Mouse (Mus musculus) embryonic facial prominence, embryonic 11.5 days (tissue): ENCODE results near the gene Lbx1. TPM values are rescaled to one million over a fixed set of nuclear protein-coding genes. Genes with fewer than 3 reads are reported as not detected.

ENCODE experiments used
- ATAC-seq: fragments of 200-750 bp; cut with Nextera tagmentation; replicated peaks from 2 replicates; pipeline ENCODE4 v1.8.0; 2017; ENCODE audit warnings: low read depth; ENCODE audit not compliant: insufficient number of reproducible peaks, low FRiP score, low TSS enrichment
- DNase-seq: peaks from one replicate; pipeline ENCODE4 v3.0.0-alpha.2; 2015; ENCODE audit warnings: low spot score
- H3K27ac ChIP-seq: fragments of 300-500 bp; sonication (generic); replicated peaks from 2 replicates; pipeline ENCODE4 v1.5.1; 2014; ENCODE audit warnings: mild to moderate bottlenecking, low read depth, low read length, control low read depth
- H3K27me3 ChIP-seq: fragments of 300-500 bp; sonication (generic); 2 replicates; pipeline ENCODE4 v1.6.1; 2014; ENCODE audit warnings: mild to moderate bottlenecking, low read length, moderate library complexity, mixed read lengths; ENCODE audit not compliant: control insufficient read depth, insufficient read depth
- H3K36me3 ChIP-seq: fragments of 300-500 bp; sonication (generic); replicated peaks from 2 replicates; pipeline ENCODE4 v1.6.1; 2014; ENCODE audit warnings: low read depth, mild to moderate bottlenecking, low read length, moderate library complexity, mixed read lengths; ENCODE audit not compliant: control insufficient read depth, insufficient read depth
- H3K4me1 ChIP-seq: fragments of 300-500 bp; sonication (generic); 2 replicates; pipeline ENCODE4 v1.6.1; 2014; ENCODE audit warnings: low read length, mixed read lengths; ENCODE audit not compliant: control insufficient read depth, insufficient read depth
- H3K4me2 ChIP-seq: fragments of 300-500 bp; sonication (generic); 2 replicates; pipeline ENCODE4 v1.6.1; 2014; ENCODE audit warnings: low read depth, mild to moderate bottlenecking, control low read depth, low read length, moderate library complexity
- H3K4me3 ChIP-seq: fragments of 300-500 bp; sonication (generic); 2 replicates; pipeline ENCODE4 v1.5.1; 2014; ENCODE audit warnings: low read depth, low read length, control low read depth
- H3K9ac ChIP-seq: fragments of 300-500 bp; sonication (generic); replicated peaks from 2 replicates; pipeline ENCODE4 v1.6.1; 2014; ENCODE audit warnings: mild to moderate bottlenecking, control low read depth, low read length
- H3K9me3 ChIP-seq: fragments of 300-500 bp; sonication (generic); replicated peaks from 2 replicates; pipeline ENCODE4 v1.6.1; 2016; ENCODE audit warnings: mild to moderate bottlenecking, low read length, inconsistent platforms, mixed read lengths; ENCODE audit not compliant: control insufficient read depth
- WGBS: fragments of 180-500 bp; shearing (Covaris S2); extraction: QIAGEN DNeasy Blood & Tissue Kit; methylation state at CpG from one replicate; pipeline ENCODE4 v1.1.7; 2014; 5-methylcytosine and 5-hydroxymethylcytosine counted together
- polyA plus RNA-seq: library from polyadenylated mRNA; unstranded; fragments of >200 nt; fragmentation: Nextera tagmentation; extraction: Ambion mirVana; gene quantifications from 2 replicates; pipeline ENCODE4 v1.2.1, GENCODE M21; 2014

Lbx1 gene
- polyA plus RNA-seq, 1 experiment from 2014 or later = 0.48 TPM

DNA sequence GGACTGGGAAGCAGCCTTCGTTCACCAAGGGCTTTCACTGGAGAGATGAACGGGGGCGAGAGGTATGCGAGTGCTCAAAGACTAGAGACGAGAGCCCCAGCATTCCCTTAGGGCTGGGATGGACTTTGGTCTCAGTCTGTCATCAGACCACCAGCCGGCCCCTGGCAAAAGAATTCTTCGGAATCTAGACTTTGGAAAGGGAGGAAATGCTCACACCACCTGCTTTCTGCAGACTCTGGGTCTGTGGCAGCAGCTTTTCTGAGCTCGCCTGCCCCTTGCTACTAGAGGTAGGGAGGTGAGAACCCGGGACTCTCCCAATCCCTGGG, 14.2 kb downstream of the Lbx1 start:
- no peaks in the 10 kb centered on the region for H3K9me3 ChIP-seq
- H3K4me3 ChIP-seq = no peak overlapping the region
- no peaks in the 10 kb centered on the region for H3K36me3 ChIP-seq
- DNase-seq (no peak), ATAC-seq (no peak)
- H3K4me1 ChIP-seq = peaks cover 2% of the 10 kb centered on the region; the same call in 1 of the 2 replicates
- 1% methylated on average over 9 of the region's 9 CpGs for WGBS
- no peak overlapping the region for H3K27ac ChIP-seq
- H3K9ac ChIP-seq = no peak overlapping the region; the same call in 1 of the 2 replicates
- H3K27me3 ChIP-seq = peaks cover 54% of the 10 kb centered on the region
- H3K4me2 ChIP-seq = peak overlapping the region; percentile 49

GRCm38 (mm10) chr19:45220593-45221457, 14.8 kb downstream of the Lbx1 start:
- H3K4me3 ChIP-seq = peak overlapping the region; percentile 20; the same call in 1 of the 2 replicates
- no peak overlapping the region for H3K27ac ChIP-seq

GRCm38 (mm10) chr19:45216240-45216639, 19.4 kb downstream of the Lbx1 start:
- Histone ChIP-seq H3K27ac (no peak overlapping the region), H3K4me2 (no peak overlapping the region), H3K4me1 (peaks cover under 1% of the 10 kb centered on the region; the same call in 1 of the 2 replicates), H3K36me3 (no peaks in the 10 kb centered on the region), H3K4me3 (no peak overlapping the region), H3K9me3 (no peaks in the 10 kb centered on the region), H3K9ac (no peak overlapping the region), H3K27me3 (peaks cover 3% of the 10 kb centered on the region)
- WGBS = 2% methylated on average over 9 of the region's 9 CpGs
- DNase-seq (peak; percentile 73), ATAC-seq (0 out of 2 replicates have a peak, but pooled peaks have one; percentile 46)

More at GRCm38 (mm10) chr19:45220593-45221457, 14.8 kb downstream of the Lbx1 start:
- 2% methylated on average over 29 of the region's 29 CpGs for WGBS
- H3K27me3 ChIP-seq = peaks cover 48% of the 10 kb centered on the region
- ATAC-seq = peak; percentile 64
- H3K4me1 ChIP-seq = peaks cover 2% of the 10 kb centered on the region; the same call in 1 of the 2 replicates
- no peak overlapping the region; the same call in 1 of the 2 replicates for H3K9ac ChIP-seq
- H3K9me3 ChIP-seq = no peaks in the 10 kb centered on the region
- no peaks in the 10 kb centered on the region for H3K36me3 ChIP-seq
- H3K4me2 ChIP-seq = peak overlapping the region; percentile 49
- DNase-seq = peak; percentile 94

DNA sequence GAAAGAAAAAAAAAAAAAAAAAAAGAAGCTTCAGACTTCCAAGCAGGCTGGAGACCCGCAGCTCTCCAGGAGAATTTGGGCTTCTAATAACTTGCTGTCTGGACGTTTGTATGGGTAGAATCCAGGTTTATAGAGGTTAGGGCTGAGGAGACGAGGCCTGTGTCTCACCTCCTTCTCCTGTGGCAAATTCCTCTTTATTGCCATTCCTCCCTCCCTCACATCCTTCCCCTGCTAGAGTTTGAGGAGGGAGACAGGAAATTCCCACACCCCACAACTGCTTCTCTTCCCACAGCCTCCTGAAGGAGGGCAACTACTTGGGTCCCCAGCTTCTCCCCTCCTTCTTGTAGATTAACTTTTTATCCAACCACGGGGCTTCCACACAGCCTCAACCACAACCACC, 20.2 kb downstream of the Lbx1 start:
- 65% methylated on average over 4 of the region's 4 CpGs for WGBS
- Histone ChIP-seq H3K9me3 (no peaks in the 10 kb centered on the region), H3K9ac (no peak overlapping the region), H3K4me1 (no peaks in the 10 kb centered on the region), H3K4me2 (no peak overlapping the region), H3K36me3 (no peaks in the 10 kb centered on the region), H3K27ac (no peak overlapping the region), H3K27me3 (peaks cover 2% of the 10 kb centered on the region; the same call in 1 of the 2 replicates), H3K4me3 (no peak overlapping the region)
- DNase-seq (no peak), ATAC-seq (no peak)

DNA sequence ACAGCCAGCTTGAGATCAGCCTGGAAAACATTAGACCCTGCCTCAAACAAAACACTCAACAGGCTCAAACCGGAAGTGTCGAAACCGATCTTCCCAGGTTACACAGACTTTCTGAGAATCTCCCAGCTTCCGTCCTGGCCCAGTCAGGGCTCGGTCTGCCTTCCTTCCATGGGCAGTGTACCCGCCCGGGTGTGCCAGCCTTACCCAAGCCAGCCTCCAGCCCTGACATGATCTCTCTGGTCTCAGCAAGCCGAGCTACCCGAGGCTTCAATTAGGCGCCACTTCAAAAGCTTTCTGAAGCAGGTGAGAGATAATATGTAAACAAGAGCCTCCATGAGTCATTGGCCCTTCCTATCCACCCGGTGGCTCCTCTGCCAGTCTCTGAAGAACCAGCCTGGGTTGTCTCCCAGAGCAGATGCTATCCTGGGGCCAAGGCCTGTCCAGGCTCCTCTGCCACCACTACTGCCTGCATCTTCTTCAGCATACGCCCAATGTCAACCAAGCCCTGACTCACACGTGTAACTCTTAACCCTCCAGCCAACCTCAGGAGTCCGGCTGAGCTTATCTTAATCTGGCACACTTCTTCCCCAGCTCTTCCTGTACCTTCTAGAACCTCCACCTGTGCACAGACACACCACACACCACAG, 25.7 kb downstream of the Lbx1 start:
- Histone ChIP-seq H3K27ac (no peak overlapping the region; the same call in 1 of the 2 replicates), H3K9me3 (no peaks in the 10 kb centered on the region), H3K4me2 (no peak overlapping the region), H3K27me3 (no peaks in the 10 kb centered on the region), H3K4me1 (no peaks in the 10 kb centered on the region), H3K36me3 (no peaks in the 10 kb centered on the region), H3K9ac (no peak overlapping the region), H3K4me3 (no peak overlapping the region)
- DNase-seq = no peak
- 80% methylated on average over 14 of the region's 14 CpGs for WGBS
- ATAC-seq = no peak

DNA sequence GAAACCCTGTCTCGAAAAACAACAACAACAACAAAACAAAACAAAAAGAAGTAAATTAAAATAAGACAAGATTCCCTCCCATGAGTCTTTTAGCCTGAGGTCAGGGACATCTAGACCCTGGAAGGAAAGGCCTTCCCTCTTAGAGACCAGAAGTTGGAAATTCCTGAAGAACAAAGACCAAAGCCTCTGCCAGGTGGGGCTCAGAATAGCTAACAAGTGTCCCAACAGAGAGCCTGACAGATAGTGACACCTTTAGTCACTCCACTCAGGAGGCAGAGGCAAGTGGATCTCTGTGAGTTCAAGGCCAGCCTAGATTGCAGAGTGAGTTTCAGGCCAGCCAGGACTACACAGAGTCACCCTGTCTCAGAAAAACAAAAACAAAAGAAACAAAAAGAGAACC, 26.4 kb downstream of the Lbx1 start:
- Histone ChIP-seq H3K27ac (no peak overlapping the region), H3K9me3 (no peaks in the 10 kb centered on the region), H3K4me3 (no peak overlapping the region), H3K9ac (no peak overlapping the region), H3K36me3 (no peaks in the 10 kb centered on the region), H3K4me1 (no peaks in the 10 kb centered on the region), H3K4me2 (no peak overlapping the region), H3K27me3 (no peaks in the 10 kb centered on the region)
- 86% methylated on average over 1 of the region's 1 CpGs for whole genome bisulfite sequencing
- ATAC-seq = no peak
- no peak for DNase-seq

- H3K27ac ChIP-seq = no peak overlapping the region
- no peak overlapping the region for H3K9ac ChIP-seq
- DNase-seq = peak; percentile 35
Measured at GRCm38 (mm10) chr19:45208438-45209060, 27.1 kb downstream of the Lbx1 start.

More at GRCm38 (mm10) chr19:45208438-45209060, 27.1 kb downstream of the Lbx1 start:
- H3K9me3 ChIP-seq = no peaks in the 10 kb centered on the region
- H3K4me2 ChIP-seq = peak overlapping the region; percentile 5; the same call in 1 of the 2 replicates
- H3K4me1 ChIP-seq = no peaks in the 10 kb centered on the region
- ATAC-seq = 0 out of 2 replicates have a peak, but pooled peaks have one; percentile 29
- no peak overlapping the region for H3K4me3 ChIP-seq
- no peaks in the 10 kb centered on the region for H3K27me3 ChIP-seq
- no peaks in the 10 kb centered on the region for H3K36me3 ChIP-seq
- WGBS = 8% methylated on average over 22 of the region's 22 CpGs
